Mouse (Mus musculus) cortical plate, adult 2 months (tissue): ENCODE results near the gene Mast1.

Experiments used
- CTCF ChIP-seq: fragments of 200-500 bp; IDR thresholded peaks from 2 replicates; pipeline ENCODE4 v1.5.1; 2011; ENCODE audit warnings: mild to moderate bottlenecking, control low read depth, low read length; ENCODE audit not compliant: insufficient read depth; ENCODE audit errors: extremely low read depth
- POLR2A ChIP-seq: fragments of 200-500 bp; IDR thresholded peaks from 2 replicates; pipeline ENCODE4 v1.6.1; 2011; ENCODE audit warnings: mild to moderate bottlenecking, low read length, control low read depth; ENCODE audit not compliant: insufficient read depth; ENCODE audit errors: extremely low read depth

DNA sequence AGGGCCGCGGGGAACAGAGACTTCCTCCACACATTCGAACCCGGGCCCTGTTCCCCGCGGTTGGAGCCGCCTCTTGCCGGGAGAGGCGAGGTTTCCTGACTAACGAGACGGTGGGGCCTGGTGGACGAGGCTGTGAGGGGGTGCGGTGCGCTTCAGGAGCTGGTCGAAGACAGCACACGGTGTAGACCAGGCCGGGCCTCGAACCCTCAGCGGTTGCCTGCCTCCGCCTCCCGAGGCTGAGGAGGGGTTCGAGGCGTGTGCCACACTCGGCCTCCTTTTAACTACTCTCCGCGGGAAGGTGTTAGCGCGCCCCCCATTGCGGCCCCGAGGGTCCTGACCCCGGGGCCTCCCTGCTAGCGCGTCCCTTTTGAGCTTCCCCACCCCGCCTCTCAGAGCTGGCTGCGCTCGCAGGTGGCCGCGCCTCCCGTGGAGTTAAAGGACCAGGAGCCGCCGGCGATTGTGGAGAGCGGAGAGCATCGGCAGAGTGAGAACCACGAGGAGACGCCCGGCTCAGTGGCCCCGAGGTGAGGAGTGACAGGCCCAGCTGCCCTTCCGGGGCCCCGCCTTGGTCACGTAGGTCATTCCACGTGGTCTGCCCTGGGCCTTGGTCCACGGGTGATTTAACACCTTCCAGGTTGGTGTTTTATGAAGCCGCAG is 64.7 kb downstream of the Mast1 start:
- TF ChIP-seq CTCF = no peak
- TF ChIP-seq POLR2A = no peak
